Mouse (Mus musculus) limb, embryonic 10.5 days (tissue): ENCODE results near the gene Cracr2b. TPM values are rescaled to one million over a fixed set of nuclear protein-coding genes. Genes with fewer than 3 reads are reported as not detected.

ENCODE experiments used
- DNase-seq: peaks from one replicate; pipeline ENCODE4 v3.0.0-alpha.2; 2017; ENCODE audit warnings: low spot score
- H3K27ac ChIP-seq: fragments of 300-500 bp; sonication (generic); 2 replicates; pipeline ENCODE4 v1.5.1; 2016; ENCODE audit warnings: mild to moderate bottlenecking
- H3K27me3 ChIP-seq: fragments of 300-500 bp; sonication (generic); 2 replicates; pipeline ENCODE4 v1.6.1; 2016; ENCODE audit warnings: low read depth, mild to moderate bottlenecking; ENCODE audit not compliant: poor library complexity, severe bottlenecking
- H3K36me3 ChIP-seq: fragments of 300-500 bp; sonication (generic); 2 replicates; pipeline ENCODE4 v1.6.1; 2016; ENCODE audit warnings: mild to moderate bottlenecking, moderate library complexity
- H3K4me1 ChIP-seq: fragments of 300-500 bp; sonication (generic); 2 replicates; pipeline ENCODE4 v1.6.1; 2016
- H3K4me3 ChIP-seq: fragments of 300-500 bp; sonication (generic); 2 replicates; pipeline ENCODE4 v1.5.1; 2016; ENCODE audit warnings: mild to moderate bottlenecking, moderate library complexity
- H3K9me3 ChIP-seq: fragments of 300-500 bp; sonication (generic); replicated peaks from 2 replicates; pipeline ENCODE4 v1.6.1; 2016; ENCODE audit warnings: mild to moderate bottlenecking
- WGBS: fragments of 180-500 bp; shearing (Covaris S2); methylation state at CpG from one replicate; pipeline ENCODE4 v1.1.7; 2016; 5-methylcytosine and 5-hydroxymethylcytosine counted together
- polyA plus RNA-seq: library from polyadenylated mRNA; unstranded; fragments of >200 nt; fragmentation: Nextera tagmentation; extraction: Ambion mirVana; gene quantifications from 2 replicates; pipeline ENCODE4 v1.2.1, GENCODE M21; 2016

Gene Cracr2b
- polyA plus RNA-seq, 1 experiment from 2014 or later, result 7.8 TPM

- Histone ChIP-seq H3K9me3 (no peaks in the 10 kb centered on the region), H3K4me1 (peaks cover 60% of the 10 kb centered on the region), H3K4me3 (peak overlapping the region; percentile 59), H3K27ac (peak overlapping the region; percentile 68), H3K27me3 (peaks cover 99% of the 10 kb centered on the region), H3K36me3 (peaks cover 5% of the 10 kb centered on the region; the same call in 1 of the 2 replicates)
- WGBS, result 2% methylated on average over 59 of the region's 59 CpGs
- no peak for DNase-seq
These were observed 833 bp downstream of the Cracr2b start for GRCm38 (mm10) chr7:141461521-141462332.

GRCm38 (mm10) chr7:141462333-141462821, 1.5 kb downstream of the Cracr2b start:
- H3K4me3 ChIP-seq, result peak overlapping the region; percentile 59
- H3K36me3 ChIP-seq, result peaks cover 5% of the 10 kb centered on the region; the same call in 1 of the 2 replicates
- H3K27ac ChIP-seq, result 0 out of 2 replicates have a peak overlapping the region, but pooled peaks have one; percentile 68
- 7% methylated on average over 5 of the region's 5 CpGs for WGBS
- peaks cover 94% of the 10 kb centered on the region for H3K27me3 ChIP-seq
- peaks cover 66% of the 10 kb centered on the region for H3K4me1 ChIP-seq
- H3K9me3 ChIP-seq, result no peaks in the 10 kb centered on the region
- peak; percentile 59 for DNase-seq

- Histone ChIP-seq H3K27ac (peak overlapping the region; percentile 66), H3K27me3 (peaks cover 79% of the 10 kb centered on the region)
- DNase-seq, result no peak
These were observed 3.1 kb downstream of the Cracr2b start for GRCm38 (mm10) chr7:141463824-141464602.

GRCm38 (mm10) chr7:141464603-141465201, 3.8 kb downstream of the Cracr2b start:
- 2% methylated on average over 38 of the region's 38 CpGs for WGBS
- peaks cover 86% of the 10 kb centered on the region for H3K4me1 ChIP-seq
- DNase-seq, result peak; percentile 63
- H3K36me3 ChIP-seq, result peaks cover 7% of the 10 kb centered on the region
- peak overlapping the region; percentile 66 for H3K27ac ChIP-seq
- no peaks in the 10 kb centered on the region for H3K9me3 ChIP-seq
- H3K27me3 ChIP-seq, result peaks cover 72% of the 10 kb centered on the region
- peak overlapping the region; percentile 40 for H3K4me3 ChIP-seq

More at GRCm38 (mm10) chr7:141463824-141464602, 3.1 kb downstream of the Cracr2b start:
- Histone ChIP-seq H3K4me3 (peak overlapping the region; percentile 40), H3K9me3 (no peaks in the 10 kb centered on the region), H3K4me1 (peaks cover 82% of the 10 kb centered on the region), H3K36me3 (peaks cover 5% of the 10 kb centered on the region; the same call in 1 of the 2 replicates)
- WGBS, result 22% methylated on average over 12 of the region's 12 CpGs

- WGBS, result 30% methylated on average over 10 of the region's 10 CpGs
- peak overlapping the region; percentile 66 for H3K27ac ChIP-seq
- no peaks in the 10 kb centered on the region for H3K9me3 ChIP-seq
These were observed 4.6 kb downstream of the Cracr2b start for GRCm38 (mm10) chr7:141465388-141466044.

GRCm38 (mm10) chr7:141466045-141466394, 5.1 kb downstream of the Cracr2b start:
- WGBS, result 72% methylated on average over 7 of the region's 7 CpGs
- Histone ChIP-seq H3K27ac (peak overlapping the region; percentile 66; the same call in 1 of the 2 replicates), H3K27me3 (peaks cover 59% of the 10 kb centered on the region), H3K36me3 (peaks cover 20% of the 10 kb centered on the region), H3K4me3 (peak overlapping the region; percentile 40; the same call in 1 of the 2 replicates), H3K4me1 (peaks cover 89% of the 10 kb centered on the region), H3K9me3 (no peaks in the 10 kb centered on the region)
- no peak for DNase-seq

More at GRCm38 (mm10) chr7:141465388-141466044, 4.6 kb downstream of the Cracr2b start:
- peaks cover 15% of the 10 kb centered on the region for H3K36me3 ChIP-seq
- peaks cover 64% of the 10 kb centered on the region for H3K27me3 ChIP-seq
- peak overlapping the region; percentile 40 for H3K4me3 ChIP-seq
- peak; percentile 51 for DNase-seq
- H3K4me1 ChIP-seq, result peaks cover 92% of the 10 kb centered on the region

- Histone ChIP-seq H3K4me1 (peaks cover 84% of the 10 kb centered on the region), H3K36me3 (peaks cover 26% of the 10 kb centered on the region), H3K4me3 (peak overlapping the region; percentile 81), H3K27ac (peak overlapping the region; percentile 92), H3K27me3 (peaks cover 52% of the 10 kb centered on the region), H3K9me3 (no peaks in the 10 kb centered on the region)
- WGBS, result 57% methylated on average over 10 of the region's 10 CpGs
- no peak for DNase-seq
These were observed 5.8 kb downstream of the Cracr2b start for GRCm38 (mm10) chr7:141466607-141467148.

- WGBS, result under 1% methylated on average over 52 of the region's 52 CpGs
- Histone ChIP-seq H3K27ac (peak within 1 kb of the TSS; percentile 92), H3K4me1 (peaks cover 76% of the 10 kb centered on the region)
These were observed 6.5 kb downstream of the Cracr2b start, which contains the start of gene Cd151 for GRCm38 (mm10) chr7:141467230-141468030. Cd151 (plus strand) TSS chr7:141467392.

GRCm38 (mm10) chr7:141468164-141468521, 7.2 kb downstream of the Cracr2b start:
- H3K4me3 ChIP-seq, result peak overlapping the region; percentile 81
- H3K27me3 ChIP-seq, result peaks cover 38% of the 10 kb centered on the region
- H3K4me1 ChIP-seq, result peaks cover 69% of the 10 kb centered on the region
- 20% methylated on average over 5 of the region's 5 CpGs for WGBS
- peak; percentile 52 for DNase-seq
- H3K36me3 ChIP-seq, result peaks cover 38% of the 10 kb centered on the region
- peak overlapping the region; percentile 92 for H3K27ac ChIP-seq
- H3K9me3 ChIP-seq, result no peaks in the 10 kb centered on the region

More at GRCm38 (mm10) chr7:141467230-141468030, 6.5 kb downstream of the Cracr2b start, which contains the start of gene Cd151:
- Histone ChIP-seq H3K36me3 (peaks cover 33% of the 10 kb centered on the region), H3K9me3 (no peaks in the 10 kb centered on the region), H3K27me3 (peaks cover 45% of the 10 kb centered on the region), H3K4me3 (peak within 1 kb of the TSS; percentile 81)
- DNase-seq, result peak; percentile 92

GRCm38 (mm10) chr7:141468522-141469211, 7.8 kb downstream of the Cracr2b start:
- DNase-seq, result peak; percentile 57
- Histone ChIP-seq H3K9me3 (no peaks in the 10 kb centered on the region), H3K4me3 (peak overlapping the region; percentile 81), H3K27me3 (peaks cover 33% of the 10 kb centered on the region), H3K4me1 (peaks cover 69% of the 10 kb centered on the region), H3K36me3 (peaks cover 38% of the 10 kb centered on the region), H3K27ac (peak overlapping the region; percentile 92)
- WGBS, result 26% methylated on average over 8 of the region's 8 CpGs

GRCm38 (mm10) chr7:141469352-141469751, 8.5 kb downstream of the Cracr2b start:
- Histone ChIP-seq H3K27ac (peak overlapping the region; percentile 92), H3K4me1 (peaks cover 69% of the 10 kb centered on the region), H3K36me3 (peaks cover 38% of the 10 kb centered on the region), H3K9me3 (no peaks in the 10 kb centered on the region), H3K4me3 (peak overlapping the region; percentile 81), H3K27me3 (peaks cover 26% of the 10 kb centered on the region)
- no peak for DNase-seq
- WGBS, result 91% methylated on average over 6 of the region's 6 CpGs
